Mouse (Mus musculus) stomach, postnatal 0 days (tissue): ENCODE results near the gene Fcgr3. TPM values are rescaled to one million over a fixed set of nuclear protein-coding genes. Genes with fewer than 3 reads are reported as not detected.
A peak's percentile ranks its signal among the peaks of the same experiment; 100 is the strongest.
"Not testable (repeated sequence)": the region's sequence is repeated elsewhere in the genome, so short reads cannot be mapped to it uniquely, and the experiment has no call there.

Source experiments
- ATAC-seq: fragments of 200-750 bp; cut with Nextera tagmentation; 2 replicates; pipeline ENCODE4 v1.8.0; 2017; ENCODE audit not compliant: low FRiP score, low TSS enrichment
- DNase-seq: peaks from one replicate; pipeline ENCODE4 v3.0.0-alpha.2; 2016; ENCODE audit warnings: low spot score
- H3K27ac ChIP-seq: fragments of 300-500 bp; sonication (generic); replicated peaks from 2 replicates; pipeline ENCODE4 v1.5.1; 2014; ENCODE audit warnings: mild to moderate bottlenecking, control low read depth
- H3K27me3 ChIP-seq: fragments of 300-500 bp; sonication (generic); 2 replicates; pipeline ENCODE4 v1.6.1; 2014; ENCODE audit warnings: low read length; ENCODE audit not compliant: control insufficient read depth, insufficient read depth
- H3K36me3 ChIP-seq: fragments of 300-500 bp; sonication (generic); 2 replicates; pipeline ENCODE4 v1.6.1; 2014; ENCODE audit warnings: low read length, mixed read lengths; ENCODE audit not compliant: control insufficient read depth, insufficient read depth
- H3K4me1 ChIP-seq: fragments of 300-500 bp; sonication (generic); replicated peaks from 2 replicates; pipeline ENCODE4 v1.6.1; 2014; ENCODE audit warnings: antibody characterized with exemption; ENCODE audit not compliant: control insufficient read depth, insufficient read depth
- H3K4me2 ChIP-seq: fragments of 300-500 bp; sonication (generic); replicated peaks from 2 replicates; pipeline ENCODE4 v1.6.1; 2014; ENCODE audit warnings: low read depth, mild to moderate bottlenecking, control low read depth, moderate library complexity
- H3K4me3 ChIP-seq: fragments of 300-500 bp; sonication (generic); 2 replicates; pipeline ENCODE4 v1.5.1; 2014; ENCODE audit warnings: low read depth, low read length, control low read depth
- H3K9ac ChIP-seq: fragments of 300-500 bp; sonication (generic); 2 replicates; pipeline ENCODE4 v1.6.1; 2014; ENCODE audit warnings: mild to moderate bottlenecking, low read length, control low read depth, mixed read lengths
- H3K9me3 ChIP-seq: fragments of 300-500 bp; sonication (generic); 2 replicates; pipeline ENCODE4 v1.6.1; 2016; ENCODE audit warnings: low read length; ENCODE audit not compliant: control insufficient read depth
- CTCF ChIP-seq: IDR thresholded peaks from 2 replicates; pipeline ENCODE4 v1.5.1; 2016; ENCODE audit warnings: antibody characterized with exemption, low read depth, mild to moderate bottlenecking, moderate library complexity
- EP300 ChIP-seq: optimal IDR thresholded peaks from 2 replicates; pipeline ENCODE3; 2016; ENCODE audit warnings: antibody characterized with exemption
- WGBS: fragments of 180-500 bp; shearing (Covaris S2); extraction: QIAGEN DNeasy Blood & Tissue Kit; methylation state at CpG from one replicate; pipeline ENCODE4 v1.1.7; 2014; 5-methylcytosine and 5-hydroxymethylcytosine counted together
- polyA plus RNA-seq: library from polyadenylated mRNA; unstranded; fragments of >200 nt; fragmentation: Nextera tagmentation; extraction: Ambion mirVana; gene quantifications from 2 replicates; pipeline ENCODE4 v1.2.1, GENCODE M21; 2015

The Fcgr3 gene
- polyA plus RNA-seq, 1 experiment from 2014 or later: 17.9 TPM

DNA sequence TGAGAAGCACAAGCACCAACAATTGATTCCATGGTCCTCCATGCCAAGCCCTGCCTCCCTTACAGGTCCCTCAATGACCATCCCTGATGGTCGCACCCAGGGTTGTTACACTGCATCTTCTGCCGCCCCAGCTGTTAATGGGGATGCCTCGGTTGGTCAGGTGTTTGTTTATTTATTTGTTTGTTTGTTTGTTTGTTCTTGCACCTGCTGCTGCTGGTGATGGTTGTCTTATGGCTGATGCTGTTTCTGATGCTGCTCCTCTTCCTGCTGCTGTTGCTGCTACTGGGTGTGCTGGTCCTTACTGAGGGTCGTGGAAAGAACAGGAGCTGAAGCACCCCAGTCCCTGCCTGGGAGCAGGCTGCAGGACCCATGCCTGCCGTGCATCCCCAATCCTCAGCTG lies 3.2 kb upstream of the Fcgr3 start:
- H3K9ac ChIP-seq, H3K4me3 ChIP-seq, ATAC-seq, H3K27ac ChIP-seq, H3K9me3 ChIP-seq, H3K4me1 ChIP-seq, H3K4me2 ChIP-seq, H3K36me3 ChIP-seq, DNase-seq: not testable (repeated sequence)
- 48% methylated on average over 5 of the region's 5 CpGs for WGBS
- peaks cover 11% of the 10 kb centered on the region; the same call in 1 of the 2 replicates for H3K27me3 ChIP-seq

DNA sequence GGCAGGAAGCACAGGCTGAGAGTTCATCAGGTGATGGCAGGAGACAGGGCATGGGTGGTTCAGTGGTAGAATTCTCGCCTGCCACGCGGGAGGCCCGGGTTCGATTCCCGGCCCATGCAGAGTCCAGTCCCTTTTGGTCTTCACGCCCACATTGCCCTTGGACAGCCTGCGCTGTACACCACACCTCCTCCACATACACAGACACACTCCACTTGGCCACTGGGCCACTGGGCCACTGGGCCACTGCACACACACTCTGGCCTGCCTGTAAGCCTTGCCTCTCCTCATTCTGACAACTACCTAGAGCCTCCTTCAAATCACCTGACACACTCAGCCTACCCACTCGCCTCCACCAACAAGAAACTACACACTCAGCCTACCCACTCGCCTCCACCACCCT lies 1.8 kb upstream of the Fcgr3 start:
- not testable (repeated sequence) for H3K9ac ChIP-seq, DNase-seq, H3K4me3 ChIP-seq, H3K4me2 ChIP-seq, H3K9me3 ChIP-seq, H3K27ac ChIP-seq, H3K36me3 ChIP-seq, H3K4me1 ChIP-seq
- ATAC-seq: peak; percentile 14
- H3K27me3 ChIP-seq: peaks cover 11% of the 10 kb centered on the region; the same call in 1 of the 2 replicates
- WGBS: 44% methylated on average over 2 of the region's 10 CpGs

DNA sequence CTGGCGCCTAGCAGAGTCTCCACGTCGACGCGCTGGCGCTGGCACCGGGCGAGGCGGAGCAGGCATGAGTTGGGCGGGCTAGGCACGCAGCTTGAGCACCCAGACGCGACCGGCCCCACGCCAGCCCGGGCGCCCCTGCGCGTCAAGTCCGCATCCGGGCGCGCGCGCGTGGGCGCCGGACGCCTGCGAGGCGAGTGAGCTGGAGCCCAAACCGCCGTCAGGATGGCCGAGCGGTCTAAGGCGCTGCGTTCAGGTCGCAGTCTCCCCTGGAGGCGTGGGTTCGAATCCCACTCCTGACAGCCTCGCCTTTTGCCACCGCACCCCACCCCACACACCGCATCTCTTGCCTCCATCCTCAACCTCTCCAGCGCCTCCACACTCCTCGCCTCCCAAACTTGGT lies 1.0 kb upstream of the Fcgr3 start:
- H3K36me3 ChIP-seq, H3K27ac ChIP-seq, H3K9ac ChIP-seq, DNase-seq, H3K4me1 ChIP-seq, H3K9me3 ChIP-seq: not testable (repeated sequence)
- peaks cover 11% of the 10 kb centered on the region; the same call in 1 of the 2 replicates for H3K27me3 ChIP-seq
- H3K4me3 ChIP-seq: 0 out of 2 replicates have a peak overlapping the region, but pooled peaks have one; percentile 18
- peak overlapping the region; percentile 34; the same call in 1 of the 2 replicates for H3K4me2 ChIP-seq
- WGBS: 6% methylated on average over 25 of the region's 45 CpGs
- peak; percentile 21 for ATAC-seq

DNA sequence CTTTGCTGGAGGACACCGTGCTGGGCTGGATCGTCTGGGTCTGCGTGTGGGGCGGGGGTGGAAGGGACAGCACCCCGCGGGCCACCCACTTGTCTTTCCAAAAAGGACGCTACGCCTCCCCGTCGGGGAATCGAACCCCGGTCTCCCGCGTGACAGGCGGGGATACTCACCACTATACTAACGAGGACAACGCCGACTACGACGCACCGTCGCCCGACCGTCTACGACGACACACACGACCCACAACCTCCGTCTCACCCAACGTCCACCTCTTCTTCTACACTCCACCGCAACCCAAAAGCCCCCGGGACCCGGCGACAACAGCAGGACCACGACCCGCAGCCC lies 480 bp upstream of the Fcgr3 start:
- H3K27ac ChIP-seq, H3K9ac ChIP-seq, DNase-seq, H3K4me1 ChIP-seq, H3K9me3 ChIP-seq, H3K36me3 ChIP-seq: not testable (repeated sequence)
- Histone ChIP-seq H3K27me3 (peaks cover 11% of the 10 kb centered on the region; the same call in 1 of the 2 replicates), H3K4me2 (0 out of 2 replicates have a peak overlapping the region, but pooled peaks have one; percentile 33), H3K4me3 (peak overlapping the region; percentile 42; the same call in 1 of the 2 replicates)
- peak; percentile 45 for ATAC-seq
- WGBS: under 1% methylated on average over 18 of the region's 35 CpGs

DNA sequence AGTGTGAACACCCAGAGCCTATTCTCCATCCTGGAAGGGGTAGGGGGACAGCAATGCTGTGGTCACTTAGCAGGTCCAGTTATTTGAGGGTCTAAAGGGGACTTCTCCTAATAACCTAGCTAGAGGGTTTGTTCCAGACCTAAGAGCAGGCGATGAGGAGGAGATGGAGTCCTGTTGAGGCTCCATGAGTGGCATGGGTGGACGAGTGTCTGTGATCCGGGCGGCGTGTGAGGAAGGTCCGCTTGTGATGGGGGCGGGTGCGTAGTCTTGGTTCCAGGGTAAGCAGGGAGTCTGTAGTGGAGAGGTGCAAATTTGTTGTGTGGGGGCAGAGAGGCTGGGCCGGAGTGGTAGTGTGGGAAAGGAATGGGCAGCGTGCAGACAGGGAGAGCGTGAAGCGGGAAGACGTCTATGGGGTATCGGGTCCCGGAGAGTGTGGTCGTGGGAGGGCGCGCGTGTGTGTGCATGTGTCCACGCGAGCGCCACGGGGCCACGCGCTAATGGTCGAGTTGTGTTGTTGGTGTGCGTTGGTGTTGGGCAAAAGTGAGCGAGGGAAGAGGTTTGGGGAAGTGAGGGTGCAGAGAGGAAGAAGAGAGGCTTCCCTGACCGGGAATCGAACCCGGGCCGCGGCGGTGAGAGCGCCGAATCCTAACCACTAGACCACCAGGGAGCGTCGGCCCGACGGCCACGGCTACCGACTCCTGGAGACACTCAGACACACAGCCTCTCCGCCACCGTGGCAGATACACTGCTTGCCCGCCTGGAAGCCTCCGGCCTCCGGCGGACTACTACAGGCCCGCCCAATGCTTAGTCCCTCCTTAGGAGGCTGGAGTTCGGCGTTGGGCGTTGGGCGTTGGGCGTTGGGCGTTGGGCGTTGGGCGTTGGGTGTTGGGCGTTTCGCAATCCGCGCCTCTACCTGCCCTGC lies 905 bp downstream of the Fcgr3 start:
- peak; percentile 30 for DNase-seq
- H3K36me3 ChIP-seq, H3K9me3 ChIP-seq, H3K27me3 ChIP-seq, H3K27ac ChIP-seq, H3K4me1 ChIP-seq: not testable (repeated sequence)
- ATAC-seq: peak; percentile 78
- 8% methylated on average over 37 of the region's 61 CpGs for WGBS
- peak overlapping the region; percentile 59 for H3K4me2 ChIP-seq
- peak overlapping the region; percentile 42 for H3K4me3 ChIP-seq
- H3K9ac ChIP-seq: peak overlapping the region; percentile 41

DNA sequence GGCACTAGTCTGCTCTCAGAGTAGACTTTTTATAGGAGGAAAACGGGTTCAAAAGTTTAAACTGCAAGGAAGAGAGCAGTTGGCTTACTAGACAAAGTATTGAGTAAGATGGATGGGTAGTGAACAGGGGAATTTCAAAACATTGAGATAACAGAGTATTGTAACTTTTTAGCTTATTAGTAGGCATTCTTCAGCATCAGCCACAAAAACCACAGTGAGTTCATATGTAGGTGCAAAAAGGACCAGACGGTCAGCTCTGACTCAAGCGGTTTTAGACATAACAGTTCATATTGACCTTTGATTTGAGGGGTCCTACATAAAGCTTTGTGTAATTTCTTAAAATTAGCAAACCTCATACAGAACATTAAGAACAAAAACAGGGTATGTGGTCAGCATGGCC lies 3.2 kb downstream of the Fcgr3 start:
- Histone ChIP-seq H3K4me3 (no peak overlapping the region), H3K4me2 (no peak overlapping the region), H3K4me1 (peaks cover 3% of the 10 kb centered on the region), H3K9ac (no peak overlapping the region), H3K27me3 (peaks cover 8% of the 10 kb centered on the region; the same call in 1 of the 2 replicates), H3K9me3 (no peaks in the 10 kb centered on the region), H3K27ac (no peak overlapping the region), H3K36me3 (no peaks in the 10 kb centered on the region)
- ATAC-seq (no peak), DNase-seq (no peak)
- no peak for TF ChIP-seq EP300
- TF ChIP-seq CTCF: no peak
- WGBS: 54% methylated on average over 3 of the region's 3 CpGs
